ENCODE assay signal across 7 mouse cellular contexts in the genomic region with DNA sequence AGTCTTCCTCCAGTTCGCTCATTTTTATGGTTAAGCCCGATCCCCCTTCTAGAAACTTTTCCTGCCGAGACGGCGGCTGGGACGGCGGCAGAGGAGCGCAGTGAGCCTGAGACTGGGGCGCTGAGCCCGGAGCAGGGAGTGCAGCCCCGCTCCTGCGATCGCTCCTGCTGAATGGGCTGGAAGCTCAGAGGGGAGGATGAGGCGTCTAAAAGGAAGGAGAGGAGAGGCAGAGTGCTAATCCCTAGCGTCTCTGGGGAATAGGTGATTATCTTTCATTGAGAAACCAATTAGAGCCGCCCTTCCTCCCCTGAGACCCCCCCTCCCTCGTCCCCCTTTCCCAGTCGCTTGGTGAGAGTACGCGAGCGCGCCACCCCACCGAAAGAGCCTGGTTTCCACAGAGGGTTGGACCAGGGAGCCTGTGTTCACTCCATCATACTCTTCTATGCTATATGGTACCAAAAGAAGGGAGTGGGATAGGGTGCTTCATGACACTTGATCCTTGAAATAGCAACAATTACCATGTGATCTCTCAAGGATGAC. TPM values are rescaled to one million over a fixed set of nuclear protein-coding genes. Genes with fewer than 3 reads are reported as not detected.
DNase-seq lines count a peak whose midpoint lies in the region; ATAC-seq and TF ChIP-seq lines count a peak whose summit lies in the region.

Prkg1 (minus strand) TSS at position 233 of the 540 bp plus-strand sequence.

- no peaks in the 10 kb centered on the region for H3K9me3 ChIP-seq in ES-Bruce4 (replicated peaks; ENCODE audit: control insufficient read depth, insufficient read depth, low read length, poor library complexity, severe bottlenecking)
- no peaks in the 10 kb centered on the region for H3K9me3 ChIP-seq in forebrain, embryonic 11.5 days (ENCODE audit: control insufficient read depth, low read length)

- TF ChIP-seq CTCF in ES-Bruce4 (IDR thresholded peaks at IDR 0.05; ENCODE audit: low read depth, low read length): no peak

- H3K4me1 ChIP-seq in ES-Bruce4 (ENCODE audit: control insufficient read depth, insufficient read depth, low read length): no peaks in the 10 kb centered on the region
- H3K4me1 ChIP-seq in forebrain, embryonic 11.5 days (replicated peaks; ENCODE audit: control insufficient read depth, insufficient read depth, low read length): peaks cover 10% of the 10 kb centered on the region

- peak within 1 kb of the TSS; percentile 87 for H3K4me3 ChIP-seq in ES-Bruce4 (ENCODE audit: low read depth, low read length)
- peak within 1 kb of the TSS; percentile 50 for H3K4me3 ChIP-seq in forebrain, embryonic 11.5 days (ENCODE audit: low read depth, low read length)

- H3K36me3 ChIP-seq in ES-Bruce4 (ENCODE audit: control insufficient read depth, insufficient read depth, low read length, poor library complexity, severe bottlenecking): no peaks in the 10 kb centered on the region
- H3K36me3 ChIP-seq in forebrain, embryonic 11.5 days (ENCODE audit: control insufficient read depth, insufficient read depth, low read length): no peaks in the 10 kb centered on the region

- intact Hi-C loops in heart, postnatal 10 days (cut with DNase I): loop anchor here (5.0 to 10.0 kb wide), 3 partner anchors 202 to 1520 kb away; no protein-coding TSS in a partner anchor

- H3K4me2 ChIP-seq in forebrain, embryonic 11.5 days (ENCODE audit: low read depth, low read length, severe bottlenecking): peak within 1 kb of the TSS; percentile 96

- H3K27me3 ChIP-seq in ES-Bruce4 (ENCODE audit: control insufficient read depth, insufficient read depth, low read length, poor library complexity, severe bottlenecking): peaks cover 9% of the 10 kb centered on the region
- H3K27me3 ChIP-seq in forebrain, embryonic 11.5 days (ENCODE audit: control insufficient read depth, insufficient read depth, low read length): peaks cover 17% of the 10 kb centered on the region

- WGBS in forebrain, embryonic 11.5 days: 2% methylated on average over 23 of the region's 23 CpGs

- peak; percentile 72 for ATAC-seq in forebrain, embryonic 11.5 days (replicated peaks; ENCODE audit: low FRiP score)
- peak; percentile 31; the same call in 1 of the 2 replicates for ATAC-seq in megakaryocyte, adult 5-6 weeks (ENCODE audit: poor library complexity, severe bottlenecking)

- peak within 1 kb of the TSS; percentile 65 for H3K9ac ChIP-seq in ES-Bruce4 (ENCODE audit: low read depth, poor library complexity, severe bottlenecking)
- H3K9ac ChIP-seq in forebrain, embryonic 11.5 days (ENCODE audit: low read length): peak within 1 kb of the TSS; percentile 39

- no peak for TF ChIP-seq POLR2A in ES-Bruce4 (IDR thresholded peaks at IDR 0.05; ENCODE audit: insufficient read depth, low read length)

- no peak for TF ChIP-seq EP300 in ES-Bruce4 (IDR thresholded peaks at IDR 0.05; ENCODE audit: insufficient read depth, low read depth, low read length)

- H3K27ac ChIP-seq in ES-Bruce4 (ENCODE audit: insufficient read depth, low read length): no peak within 1 kb of the TSS
- no peak within 1 kb of the TSS for H3K27ac ChIP-seq in forebrain, embryonic 11.5 days (ENCODE audit: low read depth, low read length)

- peak; percentile 75 for DNase-seq in Muller cell, postnatal 12 days (ENCODE audit: inconsistent ontology term)
- DNase-seq in forebrain, embryonic 11.5 days (ENCODE audit: low spot score): peak; percentile 75
- DNase-seq in heart, postnatal 10 days: peak; percentile 60 to 62
- no peak for DNase-seq in layer of hippocampus, postnatal 25 days (ENCODE audit: extremely low spot score in 1 of 2, low spot score in 1 of 2)
- peak; percentile 9 for DNase-seq in testis, postnatal 14 days (ENCODE audit: low spot score)

RNA-seq across cellular contexts. Expression of gene Prkg1, which starts in this region (rescaled TPM):
- polyA plus RNA-seq in ES-Bruce4 (2011; ENCODE audit: insufficient read depth, insufficient read length, low read depth, missing spikeins): 0.46 and 0.61 TPM in 2 replicates
- polyA plus RNA-seq in forebrain, embryonic 11.5 days (2014; fragmentation: Nextera tagmentation; extraction: Ambion mirVana): 4.9 and 5.6 TPM in 2 replicates
- 10 to 100 TPM; 20.8 to 25.6 TPM for total RNA-seq in heart, postnatal 10 days (2021)
- 10 to 100 TPM; 17.8 to 25.1 TPM for total RNA-seq in layer of hippocampus, postnatal 25 days (2021)
- total RNA-seq in megakaryocyte, adult 5-6 weeks (2015): 0.05 and 0.11 TPM in 2 replicates
- 0.11 and 0.12 TPM in 2 replicates for total RNA-seq in megakaryocyte, adult 5-6 weeks (2017)

Comparison
In these comparisons a context has a peak if more than half of its experiments do, and no peak if none do; other contexts are left out.
1. RNA of gene Prkg1 (total RNA-seq): 20.8 to 25.6 TPM in heart, postnatal 10 days and 17.8 to 25.1 TPM in layer of hippocampus, postnatal 25 days; 0.05 to 0.12 TPM in megakaryocyte, adult 5-6 weeks; every median in the first group is over 10 times any median in the second.
2. Peak in ATAC-seq in megakaryocyte, adult 5-6 weeks; RNA of the gene not detected or under 1 TPM.
3. DNase-seq: peak in Muller cell, postnatal 12 days (single experiment), forebrain, embryonic 11.5 days (single experiment), heart, postnatal 10 days (2 of 2) and testis, postnatal 14 days (single experiment); none in layer of hippocampus, postnatal 25 days (0 of 2).